ENCODE assay signal across 8 mouse cellular contexts in genomic region chr6:124759259-124759658, GRCm38 (mm10). TPM values are rescaled to one million over a fixed set of nuclear protein-coding genes. Genes with fewer than 3 reads are reported as not detected.
DNase-seq lines count a peak whose midpoint lies in the region; ATAC-seq lines count a peak whose summit lies in the region.

No protein-coding gene starts in this region.

- 2% methylated on average over 5 of the region's 5 CpGs for WGBS in forebrain, embryonic 16.5 days

- no peaks in the 10 kb centered on the region for H3K9me3 ChIP-seq in forebrain, embryonic 16.5 days (ENCODE audit: control insufficient read depth, low read length)

- no peak overlapping the region for H3K4me3 ChIP-seq in forebrain, embryonic 16.5 days (replicated peaks; ENCODE audit: low read length)

- no peak overlapping the region for H3K9ac ChIP-seq in forebrain, embryonic 16.5 days (replicated peaks; ENCODE audit: low read depth, low read length)

- no peaks in the 10 kb centered on the region for H3K36me3 ChIP-seq in forebrain, embryonic 16.5 days (ENCODE audit: control insufficient read depth, insufficient read depth)

- no peak overlapping the region for H3K4me2 ChIP-seq in forebrain, embryonic 16.5 days (ENCODE audit: low read length)

- H3K27ac ChIP-seq in forebrain, embryonic 16.5 days (ENCODE audit: low read length) = peak overlapping the region; percentile 95

- ATAC-seq in forebrain, embryonic 16.5 days = no peak

- H3K27me3 ChIP-seq in forebrain, embryonic 16.5 days (replicated peaks; ENCODE audit: control insufficient read depth, insufficient read depth, low read length) = no peaks in the 10 kb centered on the region

- H3K4me1 ChIP-seq in forebrain, embryonic 16.5 days (replicated peaks; ENCODE audit: control insufficient read depth, insufficient read depth, low read length) = peaks cover 34% of the 10 kb centered on the region

- DNase-seq in MN1 (ENCODE audit: low spot score) = peak; percentile 84
- DNase-seq in cerebellum, adult 18-20 months = peak; percentile 88 to 90
- peak; percentile 92 for DNase-seq in heart, postnatal 4 days
- DNase-seq in layer of hippocampus, adult 9-11 months = peak; percentile 86
- peak; percentile 92 for DNase-seq in lung, postnatal 14 days
- DNase-seq in retina, postnatal 7 days (ENCODE audit: low read depth, low spot score) = peak; percentile 68
- DNase-seq in urinary bladder, adult 2 months (ENCODE audit: low spot score) = peak; percentile 68

RNA-seq across cellular contexts. Expression of gene Atn1, which starts 2.9 kb away (rescaled TPM):
- polyA plus RNA-seq in forebrain, embryonic 16.5 days (2015; fragmentation: Nextera tagmentation; extraction: Ambion mirVana) = 23.4 and 27.0 TPM in 2 replicates
- total RNA-seq in heart, postnatal 4 days (2021) = 10 to 100 TPM; 61.0 to 70.5 TPM
- 11.3 and 32.9 TPM in 2 replicates for polyA plus RNA-seq in urinary bladder, adult 2 months (2012; rRNA removed)

RNA-seq across cellular contexts. Expression of gene Gm45234, which starts 3.4 kb away (rescaled TPM):
- polyA plus RNA-seq in forebrain, embryonic 16.5 days (2015; fragmentation: Nextera tagmentation; extraction: Ambion mirVana) = not detected in 2 replicates
- 1 to 10 TPM in 1 of 2 experiments, not detected in 1; 2.1 TPM for total RNA-seq in heart, postnatal 4 days (2021)
- polyA plus RNA-seq in urinary bladder, adult 2 months (2012; rRNA removed) = not detected in 2 replicates

RNA-seq across cellular contexts. Expression of gene Eno2, which starts 10.2 kb away (rescaled TPM):
- 44.9 and 63.3 TPM in 2 replicates for polyA plus RNA-seq in forebrain, embryonic 16.5 days (2015; fragmentation: Nextera tagmentation; extraction: Ambion mirVana)
- 10 to 100 TPM; 10.0 to 10.2 TPM for total RNA-seq in heart, postnatal 4 days (2021)
- polyA plus RNA-seq in urinary bladder, adult 2 months (2012; rRNA removed) = 20.8 and 23.4 TPM in 2 replicates

RNA-seq across cellular contexts. Expression of gene Grcc10, which starts 18.1 kb away (rescaled TPM):
- 614 and 641 TPM in 2 replicates for polyA plus RNA-seq in forebrain, embryonic 16.5 days (2015; fragmentation: Nextera tagmentation; extraction: Ambion mirVana)
- total RNA-seq in heart, postnatal 4 days (2021) = 100 to 1,000 TPM; 259 to 300 TPM
- polyA plus RNA-seq in urinary bladder, adult 2 months (2012; rRNA removed) = 214 and 229 TPM in 2 replicates

RNA-seq across cellular contexts. Expression of gene Lrrc23, which starts 20.3 kb away (rescaled TPM):
- 2.5 and 4.9 TPM in 2 replicates for polyA plus RNA-seq in forebrain, embryonic 16.5 days (2015; fragmentation: Nextera tagmentation; extraction: Ambion mirVana)
- total RNA-seq in heart, postnatal 4 days (2021) = under 1 TPM in 1 of 2 experiments, not detected in 1; 0.52 TPM
- polyA plus RNA-seq in urinary bladder, adult 2 months (2012; rRNA removed) = 1.2 and 1.4 TPM in 2 replicates
